Mouse (Mus musculus) testis, adult 2 months (tissue): ENCODE results near the gene Aldh1l1.

Source experiments
- CTCF ChIP-seq: fragments of 200-500 bp; IDR thresholded peaks from 2 replicates; pipeline ENCODE4 v1.5.1; 2012; ENCODE audit warnings: low read depth, mild to moderate bottlenecking, inconsistent platforms, low read length, moderate library complexity; ENCODE audit not compliant: control insufficient read depth, insufficient read depth, insufficient replicate concordance
- POLR2A ChIP-seq: fragments of 200-500 bp; IDR thresholded peaks from 2 replicates; pipeline ENCODE4 v1.6.1; 2012; ENCODE audit warnings: low read depth, mild to moderate bottlenecking, inconsistent platforms, low read length, moderate library complexity; ENCODE audit not compliant: control insufficient read depth

GRCm38 (mm10) chr6:90506673-90507311 lies 20.6 kb downstream of the Aldh1l1 start:
- TF ChIP-seq CTCF (no peak), POLR2A (no peak)
